Mouse (Mus musculus): Measurements from ENCODE around the gene Col6a3.

DNA sequence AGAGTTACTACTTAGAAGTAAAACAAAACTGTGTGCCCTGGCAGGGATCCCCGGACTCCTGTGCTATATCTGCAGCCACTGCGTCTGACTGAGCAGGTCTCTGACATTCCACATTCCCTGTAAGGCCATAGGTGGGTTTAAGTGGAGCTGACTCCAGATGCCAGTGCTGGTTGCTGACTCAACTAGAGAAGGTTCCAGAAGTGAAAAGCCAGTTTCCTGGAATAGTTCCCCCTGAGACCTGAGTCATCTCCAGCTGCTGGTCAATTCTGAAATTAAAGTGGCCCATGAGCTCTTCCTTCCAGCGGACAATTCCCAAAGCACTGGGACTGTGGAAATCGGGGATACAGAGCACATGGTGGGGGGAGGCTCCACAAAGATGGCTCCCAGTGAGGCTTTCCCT, 5.1 kb downstream of the Col6a3 start:
- TF ChIP-seq GATA1 (IDR thresholded peaks at IDR 0.05; ENCODE audit: borderline replicate concordance, low read length) (no peak), FLI1 (IDR thresholded peaks at IDR 0.05; ENCODE audit: low read length) (no peak)

Data from megakaryocyte, embryonic 14.5 days (primary cell).